Mouse (Mus musculus) MN1 (cell line): ENCODE measurements around the gene Gm20498.

Experiments
- DNase-seq: peaks from one replicate; pipeline ENCODE4 v3.0.0-alpha.2; 2016; ENCODE audit warnings: low spot score

The Gm20498 gene

DNA sequence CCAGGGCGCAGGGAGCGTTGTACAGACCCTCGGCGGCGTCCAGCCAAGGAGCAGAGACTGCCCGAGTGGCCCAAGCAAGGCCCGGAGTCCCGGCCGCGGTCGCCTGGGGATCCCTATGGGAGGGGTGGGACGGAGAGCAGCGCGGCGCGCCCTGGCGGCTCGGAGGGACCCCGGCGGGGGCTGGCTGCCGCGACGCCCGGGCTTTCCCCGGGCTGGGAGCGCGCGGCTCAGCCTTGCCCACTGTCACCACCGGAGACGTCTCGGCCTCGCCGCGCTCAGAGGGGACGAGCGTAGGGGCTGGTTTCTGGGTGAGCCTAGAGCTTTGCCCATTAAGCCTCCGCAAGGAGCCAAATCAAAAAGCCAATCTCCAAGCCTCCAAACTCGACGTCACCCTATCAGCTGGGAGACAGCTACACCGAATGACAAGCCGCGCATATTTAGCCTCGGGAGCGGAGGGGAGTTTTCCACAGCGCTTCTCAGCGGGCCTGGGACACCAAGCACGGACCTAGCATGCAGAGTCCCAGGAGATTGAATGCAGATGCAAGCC lies 199.8 kb downstream of the Gm20498 start, which contains the start of gene Slc8a3:
TSS of gene Slc8a3 (minus strand) at position 306 of the 547 bp plus-strand sequence.
- DNase-seq: peak; percentile 62

DNA sequence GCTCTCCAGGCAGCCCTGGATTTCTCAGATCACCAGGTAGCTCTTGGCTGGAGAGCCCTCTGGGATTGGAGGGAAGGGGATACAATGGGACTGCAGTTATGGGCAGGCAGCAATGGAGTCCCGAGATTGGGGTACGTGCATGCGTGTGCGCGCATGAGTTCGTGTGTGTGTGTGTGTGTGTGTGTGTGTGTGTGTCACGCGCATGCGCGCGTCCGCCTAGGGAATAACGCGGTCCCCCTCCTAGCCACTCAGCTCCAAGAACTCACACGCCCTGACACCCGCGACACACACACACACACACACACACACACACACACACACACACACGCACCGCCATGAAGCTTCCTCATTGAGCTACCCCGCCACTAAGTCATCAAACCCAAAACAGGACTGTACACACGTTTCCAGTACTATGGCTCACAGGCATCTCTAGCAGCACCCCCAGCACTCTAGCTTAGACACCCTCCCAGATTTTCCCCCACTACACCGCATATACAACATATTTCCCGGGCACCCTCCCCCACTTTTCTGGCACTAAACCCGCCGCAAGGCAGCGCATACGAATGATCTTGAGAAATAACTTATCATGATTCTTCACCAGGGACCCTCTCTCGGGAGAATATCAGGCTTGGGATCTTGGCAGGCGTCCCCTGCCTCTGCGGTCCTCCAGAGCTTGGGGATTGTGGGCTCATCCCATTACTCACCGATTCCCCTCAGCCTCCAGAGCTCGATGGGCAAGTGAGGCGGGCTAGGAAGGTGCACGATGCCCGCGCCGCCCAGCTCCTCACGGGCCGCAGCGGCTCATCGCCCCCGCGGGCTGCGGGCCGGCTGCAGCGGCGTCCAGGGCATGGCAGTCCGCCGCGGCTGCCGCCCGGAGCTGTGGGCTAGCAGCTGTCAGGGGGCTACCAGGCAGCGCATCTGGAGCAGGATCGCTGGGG lies 200.5 kb downstream of the Gm20498 start:
- DNase-seq: peak; percentile 61

DNA sequence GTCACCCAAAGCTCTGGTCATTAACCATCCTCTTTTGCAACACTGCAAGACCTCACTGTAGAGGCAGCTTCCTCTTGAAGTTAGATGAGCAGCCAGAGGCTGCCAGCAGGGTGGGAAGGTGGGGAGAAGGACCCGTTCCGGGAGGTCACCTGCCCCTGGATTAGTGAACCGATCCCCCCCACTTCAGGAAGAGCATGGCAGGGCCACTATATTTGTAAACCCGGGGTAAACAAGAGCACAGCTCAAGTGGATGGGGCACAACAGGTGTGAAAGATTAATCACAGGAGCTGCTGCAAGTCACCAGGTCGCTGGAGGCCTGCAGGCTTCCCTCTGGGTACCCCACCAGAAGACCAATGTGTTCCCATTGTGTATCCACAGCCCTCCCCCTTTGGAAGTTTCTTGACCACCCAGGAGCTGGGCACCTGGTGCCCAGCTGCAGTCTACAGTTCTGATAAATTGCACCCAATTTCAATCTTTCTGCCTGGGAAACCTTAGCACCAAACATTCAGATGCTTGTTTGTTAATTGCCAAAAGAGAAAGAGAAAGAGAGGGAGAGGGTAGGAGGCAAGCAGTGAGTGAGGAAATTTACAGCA lies 201.6 kb downstream of the Gm20498 start:
- no peak for DNase-seq

DNA sequence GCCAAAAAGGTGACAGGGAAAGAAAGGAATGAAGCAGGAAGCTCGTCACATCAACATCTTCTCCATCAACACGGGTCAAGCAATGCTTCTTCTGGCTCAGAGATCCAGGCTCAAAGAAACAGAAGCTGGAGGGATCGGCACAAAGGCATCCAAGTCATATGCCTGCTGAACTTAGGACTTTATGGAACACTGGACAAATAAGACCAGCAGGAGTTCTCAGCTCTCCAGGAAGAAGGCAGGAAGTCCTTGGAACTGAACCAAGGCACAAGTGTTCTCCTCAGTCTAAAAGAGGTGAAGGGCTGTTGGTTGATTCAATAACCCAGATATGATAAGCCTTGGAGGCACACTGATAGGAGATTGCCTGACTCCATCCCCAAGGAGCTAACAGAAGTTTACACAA lies 207.7 kb downstream of the Gm20498 start:
- DNase-seq: no peak

DNA sequence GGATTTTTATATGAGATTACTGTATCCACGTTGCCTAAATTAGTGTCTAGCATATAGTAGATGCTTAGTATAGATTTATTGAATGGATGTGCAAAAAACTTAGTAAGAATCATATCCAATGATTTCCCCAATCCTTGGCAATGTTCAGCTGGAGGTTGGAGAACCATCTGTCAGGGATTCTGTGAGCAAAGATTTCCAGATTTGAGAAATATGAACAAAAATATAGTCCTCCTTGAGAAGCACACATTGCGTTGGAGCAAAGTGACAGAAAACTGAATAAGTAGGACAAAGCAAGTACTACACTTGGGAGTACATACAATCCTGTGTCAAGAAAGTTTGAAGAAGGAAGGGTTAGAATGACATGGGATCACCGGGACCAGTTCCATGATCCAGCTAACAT lies 208.6 kb downstream of the Gm20498 start:
- no peak for DNase-seq

DNA sequence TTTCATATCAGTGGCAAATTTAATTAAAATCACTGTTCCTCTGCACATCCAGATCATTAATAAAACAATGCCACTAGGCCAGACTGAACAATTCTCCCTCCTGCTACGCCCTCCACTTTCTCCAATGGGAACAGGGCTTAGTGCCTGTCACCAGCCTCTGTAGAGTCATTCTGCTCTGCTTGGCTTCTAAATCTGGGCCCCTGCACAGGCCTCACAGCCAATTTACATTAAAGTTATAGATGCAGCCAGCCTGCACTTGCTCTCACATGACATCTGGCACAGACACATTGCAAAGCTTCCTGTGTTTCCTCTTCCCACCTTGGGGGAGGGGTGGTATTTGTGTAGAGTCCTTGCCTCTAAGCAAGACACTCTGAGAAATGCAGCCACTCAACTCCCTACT lies 211.7 kb downstream of the Gm20498 start:
- DNase-seq: peak; percentile 79

DNA sequence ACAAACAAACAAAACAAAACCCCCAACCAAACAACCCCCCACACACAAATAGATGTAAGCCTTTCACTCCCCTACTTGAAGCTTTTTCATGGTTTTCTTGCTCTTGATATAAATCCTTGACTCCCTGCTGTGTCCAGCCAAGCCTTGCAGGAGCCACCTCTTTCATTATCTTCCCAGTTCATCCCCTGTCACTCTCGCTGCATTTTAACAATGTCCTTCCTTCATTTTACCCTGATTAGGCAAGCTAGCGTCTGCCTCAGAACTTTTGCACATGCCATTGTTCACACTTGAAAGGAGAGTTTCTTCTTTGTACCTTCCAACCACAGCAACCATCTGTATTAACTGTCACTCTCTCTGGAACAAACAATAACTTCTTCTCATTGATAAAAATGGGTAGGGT lies 214.9 kb downstream of the Gm20498 start:
- no peak for DNase-seq

DNA sequence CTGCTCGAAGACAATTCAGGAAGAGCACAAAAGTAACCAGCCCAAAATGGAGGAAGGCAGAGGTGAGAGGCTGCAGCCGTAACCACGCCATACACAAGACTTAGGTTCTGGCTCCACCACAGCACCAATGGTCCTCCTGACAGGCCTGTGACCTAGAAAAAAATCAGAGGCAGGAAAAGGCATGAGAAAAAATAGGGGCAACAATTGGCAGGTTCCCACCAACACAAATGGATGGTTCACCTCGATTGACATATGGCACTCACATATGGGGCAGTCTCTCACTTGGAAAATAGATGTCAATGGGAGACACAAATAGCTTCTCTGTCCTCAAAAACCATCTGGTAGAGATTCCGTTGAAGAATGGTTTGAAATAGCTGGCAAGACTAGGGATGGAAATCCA lies 216.8 kb downstream of the Gm20498 start:
- DNase-seq: no peak
